Mouse (Mus musculus): ENCODE measurements around the gene Arhgef28. TPM values are rescaled to one million over a fixed set of nuclear protein-coding genes. Genes with fewer than 3 reads are reported as not detected.
A peak's percentile ranks its signal among the peaks of the same experiment; 100 is the strongest.

Arhgef28 gene
- polyA plus RNA-seq, 1 experiment from 2014 or later = 0.74 TPM

DNA sequence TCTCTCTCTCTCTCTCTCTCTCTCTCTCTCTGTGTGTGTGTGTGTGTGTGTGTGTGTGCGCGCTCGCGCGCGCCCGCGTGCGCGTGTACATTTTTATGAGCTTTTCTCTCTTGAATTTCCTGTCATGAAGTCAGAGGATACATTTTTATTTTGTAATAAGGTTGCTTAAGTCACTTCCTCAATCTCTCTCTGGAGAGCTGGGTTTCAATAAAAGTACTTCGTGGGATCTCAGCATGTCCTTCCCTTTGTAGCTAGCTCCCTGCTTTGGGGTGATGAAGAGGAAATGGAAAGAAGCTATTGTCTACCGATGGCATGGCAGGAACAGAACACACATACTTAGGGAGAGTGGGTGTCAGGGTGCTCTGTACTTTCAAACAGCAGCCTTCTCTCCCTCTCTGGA is 336.8 kb downstream of the Arhgef28 start:
- no peaks in the 10 kb centered on the region for H3K27me3 ChIP-seq (ENCODE audit: insufficient read depth, low read length)
- no peaks in the 10 kb centered on the region for H3K9me3 ChIP-seq (ENCODE audit: low read length)
- ATAC-seq = no peak
- H3K4me2 ChIP-seq (ENCODE audit: low read depth, low read length) = no peak overlapping the region
- H3K4me1 ChIP-seq (ENCODE audit: insufficient read depth) = no peaks in the 10 kb centered on the region
- H3K4me3 ChIP-seq (ENCODE audit: low read depth, low read length) = no peak overlapping the region
- no peak overlapping the region for H3K27ac ChIP-seq (ENCODE audit: low read depth)
- H3K9ac ChIP-seq (replicated peaks) = no peak overlapping the region
- no peak for DNase-seq
- TF ChIP-seq CTCF (IDR thresholded peaks at IDR 0.05; ENCODE audit: low read depth) = no peak
- TF ChIP-seq EP300 (IDR thresholded peaks at IDR 0.05; ENCODE audit: low read depth) = no peak
- H3K36me3 ChIP-seq (replicated peaks; ENCODE audit: insufficient read depth, low read length) = no peaks in the 10 kb centered on the region
- WGBS (ENCODE audit: insufficient replicate concordance) = 67% methylated on average over 12 of the region's 12 CpGs

DNA sequence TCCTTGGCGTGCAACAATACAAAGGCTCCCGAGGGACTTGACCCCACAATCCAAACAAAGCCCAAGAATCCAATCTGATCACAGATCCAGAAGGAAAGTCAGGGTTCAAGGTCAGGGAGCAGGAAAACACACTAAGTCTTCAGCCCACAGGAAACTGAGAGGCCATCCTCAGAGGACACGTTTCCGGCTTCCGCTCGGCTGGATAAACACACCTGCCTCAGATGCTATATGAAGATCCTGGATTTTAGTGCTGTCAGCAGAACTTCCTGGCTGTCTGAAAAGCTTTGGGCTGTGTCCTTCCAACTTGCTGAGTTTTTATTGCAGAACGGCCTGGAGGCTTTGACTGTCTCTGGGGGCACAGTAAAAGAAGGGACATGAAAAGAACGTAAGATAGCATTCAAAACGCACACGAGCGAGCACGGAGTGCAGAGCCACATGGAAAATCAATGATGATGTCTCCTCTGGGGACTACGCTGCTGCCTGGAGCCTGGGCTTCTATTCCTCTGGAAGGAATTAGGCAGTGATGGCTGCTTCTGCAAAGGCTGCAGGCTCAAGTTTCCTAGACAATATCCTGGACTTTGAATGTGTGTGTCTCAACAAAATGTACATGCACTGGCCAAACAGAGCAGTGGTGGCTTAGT is 338.8 kb downstream of the Arhgef28 start:
- H3K36me3 ChIP-seq (replicated peaks; ENCODE audit: insufficient read depth, low read length) = no peaks in the 10 kb centered on the region
- H3K9me3 ChIP-seq (ENCODE audit: low read length) = no peaks in the 10 kb centered on the region
- TF ChIP-seq CTCF (IDR thresholded peaks at IDR 0.05; ENCODE audit: low read depth) (no peak), EP300 (IDR thresholded peaks at IDR 0.05; ENCODE audit: low read depth) (no peak)
- no peak for DNase-seq
- H3K9ac ChIP-seq (replicated peaks) = no peak overlapping the region
- no peaks in the 10 kb centered on the region for H3K4me1 ChIP-seq (ENCODE audit: insufficient read depth)
- H3K4me3 ChIP-seq (ENCODE audit: low read depth, low read length) = no peak overlapping the region
- no peaks in the 10 kb centered on the region for H3K27me3 ChIP-seq (ENCODE audit: insufficient read depth, low read length)
- WGBS (ENCODE audit: insufficient replicate concordance) = 74% methylated on average over 13 of the region's 13 CpGs
- no peak overlapping the region for H3K27ac ChIP-seq (ENCODE audit: low read depth)
- no peak overlapping the region for H3K4me2 ChIP-seq (ENCODE audit: low read depth, low read length)
- no peak for ATAC-seq

DNA sequence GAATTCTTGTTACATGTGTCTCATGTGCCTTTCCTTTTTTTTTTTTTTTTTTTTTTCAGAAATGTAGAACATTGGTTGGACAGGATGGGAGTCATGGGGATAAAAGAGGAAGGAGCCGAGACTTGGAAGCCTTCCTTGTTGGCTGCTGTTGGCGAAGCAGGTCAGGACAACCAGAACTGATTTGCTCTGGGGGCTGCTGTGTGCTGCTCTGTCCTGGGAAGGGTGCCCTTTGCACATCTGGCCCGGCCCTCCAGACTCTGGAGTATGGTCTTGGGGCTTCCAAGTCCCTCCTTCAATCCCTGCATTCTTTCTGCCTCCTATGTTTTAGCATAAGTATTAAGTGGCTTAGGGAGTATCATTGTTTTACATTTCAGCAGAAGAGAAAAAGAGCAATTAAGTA is 347.2 kb downstream of the Arhgef28 start:
- TF ChIP-seq CTCF (IDR thresholded peaks at IDR 0.05; ENCODE audit: low read depth) = no peak
- no peak for TF ChIP-seq EP300 (IDR thresholded peaks at IDR 0.05; ENCODE audit: low read depth)
- Histone ChIP-seq H3K4me3 (ENCODE audit: low read depth, low read length) (no peak overlapping the region), H3K36me3 (replicated peaks; ENCODE audit: insufficient read depth, low read length) (no peaks in the 10 kb centered on the region), H3K4me2 (ENCODE audit: low read depth, low read length) (no peak overlapping the region), H3K27me3 (ENCODE audit: insufficient read depth, low read length) (no peaks in the 10 kb centered on the region), H3K27ac (ENCODE audit: low read depth) (no peak overlapping the region), H3K9me3 (ENCODE audit: low read length) (no peaks in the 10 kb centered on the region), H3K9ac (replicated peaks) (no peak overlapping the region), H3K4me1 (ENCODE audit: insufficient read depth) (peaks cover 7% of the 10 kb centered on the region; the same call in 1 of the 2 replicates)
- ATAC-seq (no peak), DNase-seq (no peak)
- WGBS (ENCODE audit: insufficient replicate concordance) = 62% methylated on average over 3 of the region's 3 CpGs

DNA sequence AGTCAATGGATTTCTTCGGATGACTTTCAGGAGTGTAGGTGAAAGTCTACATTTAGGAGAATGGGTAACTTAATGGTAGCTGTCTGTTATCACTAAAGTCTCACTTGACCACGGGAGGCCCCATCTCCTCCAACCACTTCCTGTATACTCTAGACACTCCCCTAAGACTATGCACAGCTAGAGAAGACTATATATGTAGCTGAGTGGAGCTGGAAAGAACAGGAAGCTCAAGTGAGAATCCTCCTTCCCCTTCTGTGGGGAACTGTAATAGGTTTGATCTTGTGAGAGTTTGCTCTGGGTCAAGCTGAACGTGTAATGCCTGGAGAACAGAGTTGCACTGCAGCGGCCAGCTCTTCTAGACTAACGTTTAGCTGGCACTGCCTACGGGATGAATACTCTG is 348.4 kb downstream of the Arhgef28 start:
- TF ChIP-seq CTCF (IDR thresholded peaks at IDR 0.05; ENCODE audit: low read depth) (no peak), EP300 (IDR thresholded peaks at IDR 0.05; ENCODE audit: low read depth) (no peak)
- DNase-seq = peak; percentile 17
- no peak overlapping the region for H3K4me2 ChIP-seq (ENCODE audit: low read depth, low read length)
- H3K36me3 ChIP-seq (replicated peaks; ENCODE audit: insufficient read depth, low read length) = no peaks in the 10 kb centered on the region
- no peak overlapping the region for H3K4me3 ChIP-seq (ENCODE audit: low read depth, low read length)
- H3K27me3 ChIP-seq (ENCODE audit: insufficient read depth, low read length) = no peaks in the 10 kb centered on the region
- peaks cover 7% of the 10 kb centered on the region; the same call in 1 of the 2 replicates for H3K4me1 ChIP-seq (ENCODE audit: insufficient read depth)
- peak overlapping the region; percentile 18; the same call in 1 of the 2 replicates for H3K27ac ChIP-seq (ENCODE audit: low read depth)
- peak; percentile 50 for ATAC-seq
- no peak overlapping the region for H3K9ac ChIP-seq (replicated peaks)
- H3K9me3 ChIP-seq (ENCODE audit: low read length) = no peaks in the 10 kb centered on the region
- 26% methylated on average over 6 of the region's 6 CpGs for WGBS (ENCODE audit: insufficient replicate concordance)

DNA sequence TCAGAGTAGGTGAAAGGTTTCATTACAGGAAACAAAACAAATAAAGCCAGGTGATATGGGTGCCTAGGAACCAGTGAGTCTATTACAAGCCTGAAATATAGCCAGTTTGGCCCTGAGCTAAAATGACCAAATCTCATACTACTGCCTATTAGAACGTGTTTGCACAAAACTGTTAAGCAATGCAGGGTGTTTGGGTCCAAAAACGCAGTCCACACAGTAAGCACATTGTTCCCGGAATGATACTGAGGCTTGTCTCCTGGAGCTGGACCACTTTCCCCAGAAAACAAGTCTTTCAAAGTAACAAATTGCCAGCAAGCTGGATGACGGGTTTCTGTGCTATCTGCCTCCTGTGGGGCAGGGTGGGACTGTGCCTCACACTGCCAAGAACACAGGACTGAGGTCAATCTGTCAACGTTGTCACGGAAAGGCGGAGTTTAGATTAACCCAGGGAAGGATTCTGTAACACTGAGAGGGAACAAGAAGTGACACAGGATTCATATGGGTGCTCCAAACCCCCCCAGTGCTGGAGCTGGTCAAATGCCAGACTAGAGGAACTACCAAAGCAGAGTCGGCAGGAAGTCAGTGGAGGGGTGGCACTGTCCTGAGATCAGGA is 352.8 kb downstream of the Arhgef28 start:
- Histone ChIP-seq H3K36me3 (replicated peaks; ENCODE audit: insufficient read depth, low read length) (no peaks in the 10 kb centered on the region), H3K9ac (replicated peaks) (no peak overlapping the region), H3K4me3 (ENCODE audit: low read depth, low read length) (no peak overlapping the region), H3K27ac (ENCODE audit: low read depth) (no peak overlapping the region), H3K27me3 (ENCODE audit: insufficient read depth, low read length) (no peaks in the 10 kb centered on the region), H3K4me2 (ENCODE audit: low read depth, low read length) (no peak overlapping the region), H3K9me3 (ENCODE audit: low read length) (no peaks in the 10 kb centered on the region), H3K4me1 (ENCODE audit: insufficient read depth) (peaks cover 7% of the 10 kb centered on the region; the same call in 1 of the 2 replicates)
- DNase-seq = peak; percentile 31
- ATAC-seq = peak; percentile 93
- TF ChIP-seq EP300 (IDR thresholded peaks at IDR 0.05; ENCODE audit: low read depth) (no peak; the same call in 1 of the 2 replicates), CTCF (IDR thresholded peaks at IDR 0.05; ENCODE audit: low read depth) (no peak)
- 36% methylated on average over 8 of the region's 8 CpGs for WGBS (ENCODE audit: insufficient replicate concordance)

Other genes starting within 250 kb of the Arhgef28 start
- gene Utp15, start 56.6 kb upstream of the Arhgef28 start, polyA plus RNA-seq (2015; fragmentation: Nextera tagmentation; extraction: Ambion mirVana) = 5.7 and 7.5 TPM in 2 replicates
- 8.5 and 8.6 TPM in 2 replicates for gene Ankra2, start 56.6 kb upstream of the Arhgef28 start, polyA plus RNA-seq (2015; fragmentation: Nextera tagmentation; extraction: Ambion mirVana)
- gene Gm21976, start 73.4 kb upstream of the Arhgef28 start, polyA plus RNA-seq (2015; fragmentation: Nextera tagmentation; extraction: Ambion mirVana) = not detected in 2 replicates
- 306 and 312 TPM in 2 replicates for gene Btf3, start 110.6 kb upstream of the Arhgef28 start, polyA plus RNA-seq (2015; fragmentation: Nextera tagmentation; extraction: Ambion mirVana)
- not detected in 2 replicates for gene Foxd1, start 147.8 kb upstream of the Arhgef28 start, polyA plus RNA-seq (2015; fragmentation: Nextera tagmentation; extraction: Ambion mirVana)